Mouse (Mus musculus) brain, adult 2 months (tissue): ENCODE data around the gene Skp2.
A peak's percentile ranks its signal among the peaks of the same experiment; 100 is the strongest.

Experiments used
- DNase-seq: peaks from one replicate; pipeline ENCODE4 v3.0.0; 2011; ENCODE audit warnings: low read depth, low spot score

The Skp2 gene

GRCm38 (mm10) chr15:9113556-9113955, 41.7 kb downstream of the Skp2 start:
- DNase-seq = no peak

- DNase-seq = no peak
Measured at GRCm38 (mm10) chr15:9111648-9112047, 43.6 kb downstream of the Skp2 start.

- DNase-seq = no peak
Measured at GRCm38 (mm10) chr15:9110526-9111347, 44.5 kb downstream of the Skp2 start.

DNA sequence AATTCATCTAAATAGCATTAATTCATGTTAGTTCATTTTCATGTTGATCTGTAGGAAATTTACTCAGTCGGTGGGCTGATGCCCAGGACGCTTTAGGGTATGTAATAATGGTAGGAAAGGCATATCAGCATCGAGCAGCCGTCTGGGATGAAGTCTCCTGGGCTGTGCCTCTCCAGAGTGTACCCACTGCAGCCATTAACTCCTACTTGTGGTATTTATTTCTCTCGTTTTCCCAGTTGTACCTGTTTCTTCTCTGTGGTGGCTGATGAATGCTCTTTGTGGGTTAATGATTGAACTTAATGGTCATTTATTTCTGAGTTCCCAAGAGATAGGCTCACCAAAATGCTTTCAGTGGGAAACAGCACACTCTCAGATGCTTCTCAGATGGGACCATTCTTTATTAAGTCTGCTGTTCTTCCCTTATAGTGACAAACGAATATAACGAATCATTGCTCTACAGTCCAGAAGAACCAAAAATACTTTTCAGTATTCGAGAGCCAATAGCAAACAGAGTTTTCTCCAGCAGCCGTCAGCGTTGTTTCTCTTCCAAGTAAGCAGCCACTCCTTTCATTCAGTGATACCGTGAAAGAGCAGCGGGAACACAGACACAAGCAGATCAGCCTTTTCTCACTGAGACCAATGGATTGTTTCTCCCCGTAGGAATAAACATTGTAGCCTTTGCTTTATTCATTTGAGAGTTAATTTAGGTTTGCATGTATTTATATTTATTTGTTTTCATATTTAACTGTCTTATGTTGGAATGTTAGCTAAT, 48.7 kb downstream of the Skp2 start:
- DNase-seq = no peak

GRCm38 (mm10) chr15:9100446-9101077, 54.7 kb downstream of the Skp2 start:
- DNase-seq = peak; percentile 18

DNA sequence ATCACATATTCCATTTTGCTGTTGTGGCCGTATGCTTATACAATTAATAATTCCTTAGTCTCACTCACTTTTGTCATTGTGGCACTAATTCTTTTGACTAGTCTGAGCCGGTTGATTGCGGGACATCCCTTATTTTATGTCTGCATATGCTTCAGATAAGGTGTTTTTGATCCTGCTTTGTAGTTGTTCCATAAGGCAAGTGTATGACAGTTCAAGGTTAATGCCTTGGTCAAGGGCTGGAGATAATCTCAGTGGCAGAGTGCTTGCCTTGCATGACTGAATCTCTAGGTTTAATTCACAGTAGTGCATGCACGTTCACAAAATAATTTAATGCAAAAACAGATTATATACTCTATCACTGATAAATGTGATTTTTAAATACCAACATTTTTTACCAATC, 58.4 kb downstream of the Skp2 start:
- DNase-seq = no peak

DNA sequence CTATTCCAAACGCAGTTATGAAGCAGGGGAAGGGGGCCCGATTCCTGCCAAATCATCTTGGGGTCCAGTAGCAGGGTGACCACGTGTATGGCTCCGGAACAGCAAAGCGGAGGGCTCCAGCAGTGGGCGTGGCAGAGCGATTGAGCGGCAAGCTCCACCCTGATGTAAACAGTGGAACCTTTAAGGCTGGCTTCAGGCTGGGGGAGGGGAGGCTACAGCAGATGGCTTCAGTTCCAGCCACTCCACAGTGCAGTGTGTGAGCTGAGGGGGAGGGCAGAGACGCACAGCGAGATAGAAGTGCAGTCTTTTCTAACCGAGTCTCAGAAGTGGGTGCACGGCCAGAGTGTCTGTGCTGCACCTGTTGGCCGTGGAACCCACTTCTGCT, 60.9 kb downstream of the Skp2 start:
- peak; percentile 82 for DNase-seq

GRCm38 (mm10) chr15:9093598-9094365, 61.4 kb downstream of the Skp2 start:
- no peak for DNase-seq

- DNase-seq = no peak
Measured at GRCm38 (mm10) chr15:9090662-9091061, 64.6 kb downstream of the Skp2 start.

GRCm38 (mm10) chr15:9089136-9089720, 66.0 kb downstream of the Skp2 start:
- no peak for DNase-seq

DNA sequence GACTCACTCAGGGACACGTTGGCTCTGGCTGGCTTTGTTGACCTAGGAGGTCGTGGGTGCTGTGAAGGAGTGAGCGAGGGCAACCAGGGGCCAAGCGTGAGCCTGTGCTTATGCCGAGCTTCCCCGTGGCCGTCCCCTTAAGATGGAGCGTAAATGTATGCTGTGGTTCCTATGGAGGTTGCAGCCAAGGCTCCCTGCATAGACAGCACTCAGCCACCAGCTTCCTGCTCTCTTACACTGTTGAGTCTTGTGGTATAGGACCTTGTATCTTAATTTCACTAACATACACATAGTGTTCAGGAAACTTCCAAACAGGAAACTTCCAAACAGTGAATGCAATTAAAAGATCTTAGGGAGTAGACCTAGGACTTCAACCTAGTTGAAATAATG, 66.5 kb downstream of the Skp2 start:
- no peak for DNase-seq

- peak; percentile 47 for DNase-seq
Measured at GRCm38 (mm10) chr15:9087895-9088682, 67.1 kb downstream of the Skp2 start.

DNA sequence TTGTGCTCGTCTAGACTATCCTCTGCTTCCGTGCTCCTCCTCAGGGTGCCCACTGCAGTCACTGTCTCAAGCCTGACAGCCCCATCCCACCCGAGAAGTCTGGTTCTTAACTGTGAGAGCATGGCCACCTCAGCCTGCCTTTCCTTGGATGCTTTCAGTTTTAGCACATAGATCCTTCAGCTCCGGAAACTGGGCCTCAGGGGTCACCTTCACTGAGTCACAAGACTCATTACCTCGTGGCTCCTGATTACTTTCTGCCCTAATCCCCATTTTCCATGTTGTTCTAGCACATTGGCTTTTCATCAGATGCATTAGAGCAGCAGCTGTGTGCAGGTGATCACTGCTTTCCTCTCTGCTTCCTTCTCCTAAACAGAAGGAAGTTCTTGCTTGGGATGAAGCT, 67.8 kb downstream of the Skp2 start:
- no peak for DNase-seq

- peak; percentile 37 for DNase-seq
Measured at GRCm38 (mm10) chr15:9086813-9087212, 68.4 kb downstream of the Skp2 start.

DNA sequence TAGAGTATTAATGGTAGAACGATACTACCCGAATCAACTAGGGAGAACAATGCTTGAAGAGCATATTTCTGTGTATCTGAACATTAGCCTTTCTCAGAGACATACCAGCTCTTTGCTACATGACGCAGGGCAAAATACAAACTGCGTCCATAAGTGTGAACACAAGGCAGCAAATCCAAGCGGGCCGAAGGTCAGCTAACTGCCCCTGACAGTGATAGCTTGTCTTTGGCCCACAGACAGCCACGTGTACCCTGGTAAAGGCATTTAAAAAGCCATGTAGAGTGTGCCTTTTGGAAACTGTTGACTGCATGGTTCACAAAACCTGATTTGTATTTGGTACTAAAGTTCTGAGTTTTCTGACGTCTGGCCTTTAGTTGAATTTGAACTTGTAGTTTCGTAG, 72.5 kb downstream of the Skp2 start:
- no peak for DNase-seq

DNA sequence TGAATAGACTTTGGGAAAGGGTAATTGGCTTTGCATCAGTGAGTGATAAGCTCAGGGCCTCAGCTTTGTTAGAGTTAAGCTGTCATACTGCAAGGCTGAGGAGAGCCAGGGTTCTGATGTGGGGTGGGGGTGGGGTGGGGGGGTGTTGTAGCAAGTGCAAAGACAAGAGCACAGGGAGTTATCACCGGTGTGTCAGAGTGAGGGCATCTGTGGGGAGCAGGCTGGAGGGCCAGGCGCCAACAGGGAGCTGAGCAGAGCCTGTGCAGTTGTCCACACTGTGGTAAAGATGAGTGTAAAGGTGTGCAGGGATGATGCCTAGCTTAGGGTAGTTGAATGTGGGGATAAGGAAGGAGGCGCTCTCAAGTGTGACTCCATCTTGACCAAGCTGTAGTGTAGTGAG, 73.9 kb downstream of the Skp2 start:
- no peak for DNase-seq

DNA sequence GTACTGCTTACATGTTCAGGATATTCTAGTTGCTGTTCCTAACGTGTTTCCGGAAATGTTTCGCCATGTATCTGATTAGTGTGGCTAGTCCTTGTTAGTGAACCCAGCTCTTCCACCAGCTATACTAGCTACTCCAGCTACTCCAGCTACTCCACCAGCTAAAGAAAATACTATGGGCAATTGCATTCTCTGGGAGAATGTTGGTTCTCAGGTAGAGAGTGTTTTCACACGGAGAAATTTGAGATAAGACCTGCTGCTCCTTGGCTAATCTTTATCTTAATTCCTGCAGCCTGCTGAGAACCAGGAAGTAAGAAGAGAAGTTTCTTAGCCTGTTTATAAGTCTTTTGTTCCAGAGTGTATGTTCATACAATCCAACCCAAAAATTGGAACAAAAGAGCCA, 75.0 kb downstream of the Skp2 start:
- no peak for DNase-seq

DNA sequence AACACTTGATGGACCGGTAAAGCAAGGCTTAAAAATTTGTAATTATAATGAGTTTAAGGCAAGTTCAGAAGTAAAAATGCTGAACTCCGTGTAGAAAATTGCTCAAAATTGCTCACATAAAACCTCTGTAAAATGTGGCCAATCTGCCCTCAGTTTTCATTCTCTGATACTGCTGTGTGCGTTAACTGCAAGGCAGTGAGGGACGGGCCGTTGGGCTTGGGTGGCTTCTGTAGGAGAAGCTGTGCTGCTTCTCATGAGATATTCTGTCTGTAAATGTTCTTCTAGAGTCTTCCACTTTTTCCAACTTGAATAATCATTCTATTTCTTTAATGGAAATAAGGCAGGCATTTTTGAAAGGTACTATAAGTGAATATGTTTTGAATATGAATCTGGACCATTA, 75.6 kb downstream of the Skp2 start:
- DNase-seq = no peak

- DNase-seq = no peak
Measured at GRCm38 (mm10) chr15:9078481-9079300, 76.5 kb downstream of the Skp2 start.
